Mouse (Mus musculus): ENCODE data around the gene Fhit. TPM values are rescaled to one million over a fixed set of nuclear protein-coding genes. Genes with fewer than 3 reads are reported as not detected.
A peak's percentile ranks its signal among the peaks of the same experiment; 100 is the strongest.
"Not testable (repeated sequence)": the region's sequence is repeated elsewhere in the genome, so short reads cannot be mapped to it uniquely, and the experiment has no call there.

Fhit gene
- 6.6 and 7.7 TPM in 2 replicates for total RNA-seq (2017)

- peak; percentile 94 for ATAC-seq (replicated peaks; ENCODE audit: low read depth, poor library complexity, severe bottlenecking)
Measured at GRCm38 (mm10) chr14:11161751-11162231, at the start of gene Fhit. Gene Fhit (minus strand): TSS chr14:11162035.

- ATAC-seq (replicated peaks; ENCODE audit: low read depth, poor library complexity, severe bottlenecking), result no peak
Measured at GRCm38 (mm10) chr14:11206786-11207185, 45.0 kb upstream of the Fhit start.

- ATAC-seq (replicated peaks; ENCODE audit: low read depth, poor library complexity, severe bottlenecking), result peak; percentile 84
Measured at GRCm38 (mm10) chr14:11160806-11161450, 907 bp downstream of the Fhit start.

- no peak for ATAC-seq (replicated peaks; ENCODE audit: low read depth, poor library complexity, severe bottlenecking)
Measured at GRCm38 (mm10) chr14:11159641-11160040, 2.2 kb downstream of the Fhit start.

- ATAC-seq (replicated peaks; ENCODE audit: low read depth, poor library complexity, severe bottlenecking), result no peak
Measured at GRCm38 (mm10) chr14:11159021-11159420, 2.8 kb downstream of the Fhit start.

GRCm38 (mm10) chr14:11157741-11158140, 4.1 kb downstream of the Fhit start:
- no peak for ATAC-seq (replicated peaks; ENCODE audit: low read depth, poor library complexity, severe bottlenecking)

GRCm38 (mm10) chr14:11151634-11152321, 10.1 kb downstream of the Fhit start:
- ATAC-seq (replicated peaks; ENCODE audit: low read depth, poor library complexity, severe bottlenecking), result no peak

- no peak for ATAC-seq (replicated peaks; ENCODE audit: low read depth, poor library complexity, severe bottlenecking)
Measured at GRCm38 (mm10) chr14:11133787-11134735, 27.8 kb downstream of the Fhit start.

GRCm38 (mm10) chr14:11132637-11133474, 29.0 kb downstream of the Fhit start:
- no peak for ATAC-seq (replicated peaks; ENCODE audit: low read depth, poor library complexity, severe bottlenecking)

GRCm38 (mm10) chr14:11125096-11125495, 36.7 kb downstream of the Fhit start:
- ATAC-seq (replicated peaks; ENCODE audit: low read depth, poor library complexity, severe bottlenecking), result no peak

GRCm38 (mm10) chr14:11119076-11119475, 42.8 kb downstream of the Fhit start:
- no peak for ATAC-seq (replicated peaks; ENCODE audit: low read depth, poor library complexity, severe bottlenecking)

- ATAC-seq (replicated peaks; ENCODE audit: low read depth, poor library complexity, severe bottlenecking), result no peak
Measured at GRCm38 (mm10) chr14:11085596-11085995, 76.2 kb downstream of the Fhit start.

GRCm38 (mm10) chr14:11083946-11084345, 77.9 kb downstream of the Fhit start:
- ATAC-seq (replicated peaks; ENCODE audit: low read depth, poor library complexity, severe bottlenecking), result no peak

GRCm38 (mm10) chr14:11083462-11083861, 78.4 kb downstream of the Fhit start:
- no peak for ATAC-seq (replicated peaks; ENCODE audit: low read depth, poor library complexity, severe bottlenecking)

GRCm38 (mm10) chr14:11063594-11063993, 98.2 kb downstream of the Fhit start:
- ATAC-seq (replicated peaks; ENCODE audit: low read depth, poor library complexity, severe bottlenecking), result no peak

GRCm38 (mm10) chr14:11060221-11060620, 101.6 kb downstream of the Fhit start:
- ATAC-seq (replicated peaks; ENCODE audit: low read depth, poor library complexity, severe bottlenecking), result no peak

- ATAC-seq (replicated peaks; ENCODE audit: low read depth, poor library complexity, severe bottlenecking), result not testable (repeated sequence)
Measured at GRCm38 (mm10) chr14:11039503-11040300, 122.1 kb downstream of the Fhit start.

- ATAC-seq (replicated peaks; ENCODE audit: low read depth, poor library complexity, severe bottlenecking), result no peak
Measured at GRCm38 (mm10) chr14:11021391-11021790, 140.4 kb downstream of the Fhit start.

- no peak for ATAC-seq (replicated peaks; ENCODE audit: low read depth, poor library complexity, severe bottlenecking)
Measured at GRCm38 (mm10) chr14:10978651-10979050, 183.2 kb downstream of the Fhit start.

Measured in common myeloid progenitor, adult 5-6 weeks (primary cell).